Mouse (Mus musculus) limb, embryonic 12.5 days (tissue): ENCODE measurements at regions not wholly inside any gene's neighbourhood (a gene's known extent, or its start where the extent isn't known, plus 50 kb on each side); places are given as distances from the start of the nearest gene placed in this dataset.

Source experiments
- ATAC-seq: fragments of 200-750 bp; cut with Nextera tagmentation; 2 replicates; pipeline ENCODE4 v1.8.0; 2017; ENCODE audit warnings: low read depth, moderate TSS enrichment; ENCODE audit not compliant: insufficient number of reproducible peaks, insufficient read depth, low FRiP score, low TSS enrichment
- H3K27ac ChIP-seq: fragments of 300-500 bp; sonication (generic); 2 replicates; pipeline ENCODE4 v1.5.1; 2016; ENCODE audit warnings: mild to moderate bottlenecking, moderate library complexity
- H3K27me3 ChIP-seq: fragments of 300-500 bp; sonication (generic); 2 replicates; pipeline ENCODE4 v1.6.1; 2016; ENCODE audit warnings: mild to moderate bottlenecking, moderate library complexity
- H3K36me3 ChIP-seq: fragments of 300-500 bp; sonication (generic); 2 replicates; pipeline ENCODE4 v1.6.1; 2016; ENCODE audit warnings: mild to moderate bottlenecking, moderate library complexity
- H3K4me1 ChIP-seq: fragments of 300-500 bp; sonication (generic); replicated peaks from 2 replicates; pipeline ENCODE4 v1.6.1; 2016
- H3K4me2 ChIP-seq: fragments of 300-500 bp; sonication (generic); 2 replicates; pipeline ENCODE4 v1.6.1; 2016; ENCODE audit warnings: mild to moderate bottlenecking, moderate library complexity
- H3K4me3 ChIP-seq: fragments of 300-500 bp; sonication (generic); replicated peaks from 2 replicates; pipeline ENCODE4 v1.5.1; 2016; ENCODE audit warnings: mild to moderate bottlenecking
- H3K9ac ChIP-seq: fragments of 300-500 bp; sonication (generic); replicated peaks from 2 replicates; pipeline ENCODE4 v1.6.1; 2016; ENCODE audit warnings: mild to moderate bottlenecking, moderate library complexity
- H3K9me3 ChIP-seq: fragments of 300-500 bp; sonication (generic); 2 replicates; pipeline ENCODE4 v1.6.1; 2016; ENCODE audit warnings: mild to moderate bottlenecking, moderate library complexity
- WGBS: fragments of 180-500 bp; shearing (Covaris S2); methylation state at CpG from one replicate; pipeline ENCODE4 v1.1.7; 2016; 5-methylcytosine and 5-hydroxymethylcytosine counted together

DNA sequence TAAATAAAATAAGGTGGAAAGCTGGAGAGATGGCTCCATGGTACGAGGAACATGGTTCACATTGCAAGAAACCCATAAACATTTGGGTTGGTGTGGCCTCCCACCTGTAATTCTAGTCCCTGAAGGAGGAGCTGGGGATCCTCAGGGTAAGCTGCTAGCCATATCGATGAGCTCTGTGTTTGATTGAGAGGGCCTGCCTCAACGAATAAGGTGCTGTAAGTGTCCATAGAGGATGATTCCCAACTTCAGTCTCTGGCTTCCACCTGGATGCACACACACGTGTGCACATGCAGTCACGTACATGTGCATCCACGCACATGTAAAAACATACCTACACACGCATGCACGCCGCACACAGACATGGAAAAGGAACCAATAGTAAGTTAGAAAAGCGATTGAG lies 199.0 kb upstream of the Rreb1 start:
- no peaks in the 10 kb centered on the region for H3K9me3 ChIP-seq
- ATAC-seq, result no peak
- peak overlapping the region; percentile 81; the same call in 1 of the 2 replicates for H3K27ac ChIP-seq
- no peak overlapping the region for H3K4me2 ChIP-seq
- H3K4me3 ChIP-seq, result no peak overlapping the region
- WGBS, result 83% methylated on average over 10 of the region's 10 CpGs
- peaks cover 6% of the 10 kb centered on the region; the same call in 1 of the 2 replicates for H3K4me1 ChIP-seq
- H3K27me3 ChIP-seq, result no peaks in the 10 kb centered on the region
- no peaks in the 10 kb centered on the region for H3K36me3 ChIP-seq
- H3K9ac ChIP-seq, result no peak overlapping the region

DNA sequence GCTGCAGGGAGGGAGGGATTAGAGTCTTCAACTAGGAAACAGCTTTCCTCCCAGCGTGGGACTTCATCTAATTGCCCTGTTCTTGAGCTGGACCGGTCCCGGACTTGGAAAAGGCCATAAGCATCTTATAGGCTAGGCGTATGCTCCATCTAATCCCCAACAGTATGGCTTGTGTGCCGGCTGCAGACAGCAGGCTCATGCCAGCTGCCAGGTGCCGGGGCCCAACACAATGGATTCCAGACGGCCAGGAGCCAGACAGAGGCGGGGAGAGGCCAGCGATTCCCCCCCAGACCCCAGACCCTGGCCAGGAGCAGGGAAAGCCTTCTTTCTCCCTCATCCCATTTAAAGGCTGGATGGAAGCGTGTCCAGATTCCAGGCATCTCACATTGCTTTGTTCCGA lies 198.4 kb upstream of the Rreb1 start:
- no peak overlapping the region for H3K9ac ChIP-seq

DNA sequence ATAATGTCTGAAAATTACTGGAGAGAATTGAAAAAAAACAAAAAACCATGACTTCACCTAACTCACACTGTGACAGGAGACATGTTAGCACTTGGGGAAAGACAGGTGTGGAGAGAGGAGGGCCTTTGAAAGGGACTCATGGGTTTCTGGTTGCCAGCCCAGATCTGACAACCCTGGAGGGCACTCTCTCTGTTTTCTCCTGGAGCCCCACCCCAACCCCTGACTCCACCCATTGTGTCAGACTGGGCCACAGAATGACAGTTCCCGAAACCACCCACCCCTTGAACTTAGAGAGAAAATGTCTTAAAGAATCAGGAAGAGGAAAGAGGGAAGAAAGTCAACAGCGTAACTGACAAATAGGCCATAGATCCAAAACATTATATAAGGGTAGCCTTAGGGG lies 197.4 kb upstream of the Rreb1 start:
- ATAC-seq, result no peak
- 74% methylated on average over 2 of the region's 2 CpGs for WGBS
- Histone ChIP-seq H3K4me1 (peaks cover 6% of the 10 kb centered on the region; the same call in 1 of the 2 replicates), H3K27me3 (no peaks in the 10 kb centered on the region), H3K4me3 (no peak overlapping the region), H3K4me2 (no peak overlapping the region), H3K27ac (0 out of 2 replicates have a peak overlapping the region, but pooled peaks have one; percentile 56), H3K36me3 (no peaks in the 10 kb centered on the region), H3K9me3 (no peaks in the 10 kb centered on the region), H3K9ac (no peak overlapping the region)

More for the DNA sequence above, 198.4 kb upstream of the Rreb1 start:
- ATAC-seq, result peak; percentile 78; the same call in 1 of the 2 replicates
- H3K4me1 ChIP-seq, result peaks cover 6% of the 10 kb centered on the region; the same call in 1 of the 2 replicates
- no peaks in the 10 kb centered on the region for H3K27me3 ChIP-seq
- H3K4me2 ChIP-seq, result no peak overlapping the region
- H3K36me3 ChIP-seq, result no peaks in the 10 kb centered on the region
- H3K9me3 ChIP-seq, result no peaks in the 10 kb centered on the region
- 23% methylated on average over 11 of the region's 11 CpGs for WGBS
- peak overlapping the region; percentile 81 for H3K27ac ChIP-seq
- H3K4me3 ChIP-seq, result no peak overlapping the region

DNA sequence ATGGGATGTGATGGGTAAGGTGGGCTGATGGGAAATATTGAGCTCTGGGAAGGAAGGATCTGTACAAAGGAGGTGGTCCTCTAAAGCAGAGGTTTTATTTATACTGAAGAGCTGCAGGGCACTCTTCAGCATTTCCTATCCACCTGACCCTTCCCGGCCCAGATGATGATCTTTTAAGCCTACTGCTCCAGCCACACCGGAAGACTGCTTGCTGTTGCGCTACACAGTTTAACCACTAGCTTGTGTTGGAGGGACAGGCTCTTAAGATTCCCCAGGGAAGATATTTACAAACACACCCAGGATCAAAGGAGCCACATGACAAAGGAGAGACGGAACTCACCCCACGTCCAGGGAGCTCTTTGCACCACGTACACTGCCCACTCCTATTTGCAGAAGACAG lies 196.8 kb upstream of the Rreb1 start:
- no peaks in the 10 kb centered on the region for H3K36me3 ChIP-seq
- no peaks in the 10 kb centered on the region for H3K9me3 ChIP-seq
- WGBS, result 52% methylated on average over 6 of the region's 6 CpGs
- no peak overlapping the region for H3K27ac ChIP-seq
- H3K27me3 ChIP-seq, result no peaks in the 10 kb centered on the region
- peaks cover 6% of the 10 kb centered on the region; the same call in 1 of the 2 replicates for H3K4me1 ChIP-seq
- no peak overlapping the region for H3K9ac ChIP-seq
- no peak for ATAC-seq
- no peak overlapping the region for H3K4me2 ChIP-seq
- H3K4me3 ChIP-seq, result no peak overlapping the region

DNA sequence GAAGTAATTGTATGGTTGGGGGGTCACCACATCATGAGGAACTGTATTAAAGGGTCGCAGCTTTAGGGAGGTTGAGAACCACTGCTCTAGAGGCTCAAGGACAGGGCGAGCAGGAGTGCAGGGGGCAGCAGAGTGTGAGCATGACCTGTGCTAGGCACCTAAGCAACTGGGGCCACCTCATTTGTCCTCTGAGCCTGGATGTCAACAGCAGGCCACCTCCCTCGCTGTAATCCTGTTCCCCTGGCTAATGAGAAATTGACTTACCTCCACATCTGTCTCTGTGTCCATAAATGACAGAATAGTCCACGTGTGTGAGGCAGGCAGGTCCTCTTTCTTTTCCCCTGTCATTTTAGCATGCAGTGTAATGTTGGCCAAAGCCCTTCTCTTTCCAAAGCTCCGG lies 192.7 kb upstream of the Rreb1 start:
- H3K27ac ChIP-seq, result no peak overlapping the region

DNA sequence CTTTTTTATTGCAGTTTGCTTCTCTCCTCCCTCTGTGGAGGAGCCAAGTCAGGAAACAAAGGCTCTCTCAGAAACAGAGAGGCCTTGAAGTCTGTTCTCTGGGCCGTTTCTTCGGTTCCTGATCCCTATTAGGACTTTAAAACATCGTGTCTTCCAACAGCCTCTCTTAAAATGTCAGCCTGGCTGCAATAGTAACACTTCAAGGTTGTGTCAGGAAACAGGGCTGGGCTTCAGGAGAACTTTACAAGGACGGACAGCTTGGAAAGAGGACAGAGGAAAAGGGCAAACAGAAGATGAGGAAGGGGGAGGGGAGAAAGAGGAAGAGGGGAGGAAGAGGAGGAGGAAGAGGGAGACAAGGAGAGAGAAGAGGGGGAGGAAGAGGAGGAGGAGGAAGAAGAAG lies 191.7 kb upstream of the Rreb1 start:
- H3K4me3 ChIP-seq, result no peak overlapping the region
- H3K9me3 ChIP-seq, result no peaks in the 10 kb centered on the region
- no peaks in the 10 kb centered on the region for H3K27me3 ChIP-seq
- H3K4me2 ChIP-seq, result no peak overlapping the region
- H3K36me3 ChIP-seq, result no peaks in the 10 kb centered on the region
- no peaks in the 10 kb centered on the region for H3K4me1 ChIP-seq
- no peak for ATAC-seq
- no peak overlapping the region for H3K27ac ChIP-seq
- WGBS, result 41% methylated on average over 4 of the region's 4 CpGs
- H3K9ac ChIP-seq, result no peak overlapping the region

More for the DNA sequence above, 192.7 kb upstream of the Rreb1 start:
- no peak overlapping the region for H3K4me3 ChIP-seq
- H3K9ac ChIP-seq, result no peak overlapping the region
- no peaks in the 10 kb centered on the region for H3K9me3 ChIP-seq
- no peaks in the 10 kb centered on the region for H3K36me3 ChIP-seq
- no peaks in the 10 kb centered on the region for H3K4me1 ChIP-seq
- no peaks in the 10 kb centered on the region for H3K27me3 ChIP-seq
- ATAC-seq, result no peak
- H3K4me2 ChIP-seq, result no peak overlapping the region
- WGBS, result 80% methylated on average over 5 of the region's 5 CpGs

DNA sequence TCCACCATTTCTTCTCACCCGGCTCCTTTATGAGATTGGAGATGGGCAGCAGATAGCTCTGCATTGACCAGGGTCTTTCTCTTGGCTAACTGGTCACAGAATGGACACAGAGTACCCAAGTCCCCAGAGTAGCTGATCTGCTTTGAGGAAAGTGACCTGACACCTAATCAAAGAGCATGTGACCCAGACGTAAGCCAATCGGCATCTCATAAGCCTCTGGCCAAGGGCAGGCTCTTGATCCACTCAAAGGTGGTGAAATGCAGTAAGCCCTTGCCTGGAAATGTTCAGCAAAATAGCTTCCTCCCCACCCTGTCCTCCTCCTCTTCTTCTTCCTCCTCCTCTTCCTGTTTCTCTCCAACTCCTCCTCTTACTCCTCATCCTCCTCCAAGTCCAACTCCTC lies 190.3 kb upstream of the Rreb1 start:
- no peak overlapping the region for H3K4me2 ChIP-seq
- ATAC-seq, result no peak
- no peaks in the 10 kb centered on the region for H3K27me3 ChIP-seq
- no peaks in the 10 kb centered on the region for H3K4me1 ChIP-seq
- 85% methylated on average over 3 of the region's 3 CpGs for WGBS
- H3K4me3 ChIP-seq, result no peak overlapping the region
- H3K27ac ChIP-seq, result no peak overlapping the region
- H3K9ac ChIP-seq, result no peak overlapping the region
- H3K36me3 ChIP-seq, result no peaks in the 10 kb centered on the region
- no peaks in the 10 kb centered on the region for H3K9me3 ChIP-seq

DNA sequence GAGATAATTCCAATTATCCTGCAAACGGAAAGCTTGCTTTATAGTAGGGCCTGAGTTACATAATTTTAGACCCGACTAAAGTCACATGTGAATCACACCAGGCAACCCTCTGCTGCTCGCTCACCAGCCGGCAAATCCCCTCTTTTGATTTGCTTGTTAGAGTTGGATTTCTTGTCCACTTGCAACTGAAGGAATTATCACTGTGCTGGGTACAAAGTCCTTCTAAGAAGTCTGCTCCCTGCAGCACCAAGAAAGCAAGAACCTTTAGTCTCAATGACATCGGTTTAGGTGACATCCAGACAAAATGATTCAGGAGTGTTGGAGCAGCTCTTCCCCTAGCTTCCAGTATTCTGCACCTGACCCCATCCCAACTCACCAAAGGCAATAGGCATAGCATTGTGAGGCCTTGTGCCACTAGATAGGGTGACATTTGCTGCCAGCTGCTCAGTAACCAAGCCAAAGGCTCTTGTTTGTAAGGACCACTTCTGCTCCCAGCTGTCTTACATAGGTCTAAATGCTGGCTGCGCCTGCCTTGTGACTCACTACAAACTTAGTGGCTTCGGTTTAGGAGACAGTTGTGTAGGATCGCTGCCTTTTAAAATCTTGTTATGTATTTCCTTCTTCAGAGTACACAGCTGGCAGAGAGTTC lies 189.5 kb upstream of the Rreb1 start:
- WGBS, result 85% methylated on average over 8 of the region's 8 CpGs

DNA sequence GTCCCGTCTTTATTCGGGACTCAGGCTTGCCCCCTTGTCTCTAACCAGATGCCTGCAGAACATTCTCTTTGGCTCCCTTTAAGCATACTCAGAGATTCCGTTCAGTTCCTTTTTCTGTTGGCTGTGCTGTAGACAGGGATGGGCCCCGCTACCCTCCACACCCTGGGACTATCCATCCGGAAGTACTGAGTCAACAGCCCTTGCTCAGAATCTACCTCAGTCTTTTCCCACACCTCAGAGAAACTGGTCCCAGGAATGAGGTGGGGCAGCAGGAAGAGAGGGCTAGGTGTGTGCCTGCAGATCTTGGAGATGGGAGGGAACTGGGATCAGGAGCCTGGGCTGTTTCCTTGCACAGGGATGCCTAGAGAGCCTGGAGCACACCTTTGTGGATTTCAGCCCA lies 186.1 kb upstream of the Rreb1 start:
- Histone ChIP-seq H3K4me1 (no peaks in the 10 kb centered on the region), H3K4me3 (no peak overlapping the region), H3K36me3 (no peaks in the 10 kb centered on the region), H3K9ac (no peak overlapping the region), H3K4me2 (no peak overlapping the region), H3K27ac (no peak overlapping the region), H3K9me3 (no peaks in the 10 kb centered on the region), H3K27me3 (no peaks in the 10 kb centered on the region)
- WGBS, result 82% methylated on average over 5 of the region's 5 CpGs
- ATAC-seq, result no peak

More for the DNA sequence above, 189.5 kb upstream of the Rreb1 start:
- ATAC-seq, result no peak
- H3K4me2 ChIP-seq, result no peak overlapping the region
- no peaks in the 10 kb centered on the region for H3K36me3 ChIP-seq
- H3K27ac ChIP-seq, result no peak overlapping the region
- H3K27me3 ChIP-seq, result no peaks in the 10 kb centered on the region
- no peak overlapping the region for H3K9ac ChIP-seq
- H3K9me3 ChIP-seq, result no peaks in the 10 kb centered on the region
- no peak overlapping the region for H3K4me3 ChIP-seq
- H3K4me1 ChIP-seq, result no peaks in the 10 kb centered on the region

DNA sequence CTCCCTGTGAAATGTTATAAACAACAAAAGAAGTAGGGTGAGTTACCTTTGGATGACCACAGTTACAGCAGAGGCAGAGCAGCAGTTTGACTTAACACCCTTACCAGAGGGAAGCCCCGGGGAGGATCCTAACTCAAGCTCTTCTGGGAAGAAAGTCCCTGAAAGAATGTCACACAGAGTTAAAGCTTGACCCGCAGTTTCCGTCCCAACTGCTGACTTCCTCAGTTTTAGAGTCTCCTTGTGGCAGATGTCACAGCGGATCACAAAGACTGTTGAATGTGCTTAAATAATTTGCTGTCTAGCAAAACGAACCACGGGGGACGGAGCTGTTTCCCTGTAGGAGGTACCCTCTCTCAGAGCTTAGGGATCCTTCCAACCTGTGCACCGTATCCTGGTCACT lies 183.0 kb upstream of the Rreb1 start:
- Histone ChIP-seq H3K36me3 (no peaks in the 10 kb centered on the region), H3K27ac (no peak overlapping the region), H3K4me2 (no peak overlapping the region), H3K4me1 (no peaks in the 10 kb centered on the region), H3K4me3 (no peak overlapping the region), H3K9ac (no peak overlapping the region), H3K9me3 (no peaks in the 10 kb centered on the region), H3K27me3 (no peaks in the 10 kb centered on the region)
- 30% methylated on average over 8 of the region's 8 CpGs for WGBS
- ATAC-seq, result no peak

DNA sequence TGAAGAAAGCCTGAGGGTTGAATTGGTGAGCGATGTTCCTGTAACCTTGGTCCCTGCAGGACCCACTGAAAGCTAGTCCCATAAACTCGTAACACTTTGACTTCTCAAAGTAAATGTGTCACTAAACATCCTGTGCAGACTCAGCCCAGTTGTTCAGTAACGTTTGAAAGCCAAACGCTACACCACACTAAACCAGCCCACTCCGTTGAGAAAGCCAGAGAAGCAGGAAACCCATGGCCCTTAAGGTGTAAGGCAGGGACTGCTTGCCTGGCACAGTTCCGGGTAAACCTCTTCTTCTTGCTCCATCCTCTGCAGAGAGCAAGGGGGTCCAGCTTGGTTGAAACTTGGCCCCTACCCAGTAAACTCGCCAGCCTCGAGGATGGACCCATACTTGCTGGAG lies 180.6 kb upstream of the Rreb1 start:
- Histone ChIP-seq H3K9me3 (no peaks in the 10 kb centered on the region), H3K4me1 (no peaks in the 10 kb centered on the region), H3K36me3 (no peaks in the 10 kb centered on the region), H3K9ac (no peak overlapping the region), H3K4me2 (no peak overlapping the region), H3K4me3 (no peak overlapping the region), H3K27ac (no peak overlapping the region), H3K27me3 (no peaks in the 10 kb centered on the region)
- no peak for ATAC-seq
- WGBS, result 60% methylated on average over 8 of the region's 8 CpGs

DNA sequence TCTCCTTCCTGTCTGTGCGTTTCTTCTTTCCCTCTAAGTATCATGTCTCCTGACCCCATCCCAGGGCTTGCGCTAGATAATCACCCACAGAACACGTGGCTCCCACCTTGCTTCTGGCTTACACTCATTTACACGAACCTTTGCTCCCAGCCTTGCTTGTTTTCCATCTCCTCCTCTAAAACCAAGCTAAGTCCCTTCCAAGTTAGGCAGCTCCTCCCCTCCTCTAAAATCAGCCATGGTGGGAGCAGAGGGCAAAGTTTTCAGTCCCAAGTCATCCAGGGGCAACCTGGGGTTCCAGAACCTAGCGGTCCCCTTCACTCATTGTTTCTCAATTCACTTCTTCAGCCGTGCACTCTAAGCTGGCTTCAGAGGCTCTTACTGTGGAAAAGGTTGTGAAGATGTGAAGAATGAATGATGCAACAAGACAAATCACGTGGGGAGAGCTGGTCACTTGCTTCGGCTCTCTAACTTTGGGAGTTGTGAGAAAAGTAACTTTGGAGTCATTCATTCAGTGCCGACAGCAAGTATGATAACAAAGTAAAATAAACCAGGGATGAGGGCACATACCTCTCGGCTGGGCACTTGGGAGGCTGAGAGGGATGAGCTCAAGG lies 179.9 kb upstream of the Rreb1 start:
- H3K36me3 ChIP-seq, result no peaks in the 10 kb centered on the region
- no peak for ATAC-seq
- H3K4me3 ChIP-seq, result no peak overlapping the region
- H3K27ac ChIP-seq, result no peak overlapping the region
- H3K4me1 ChIP-seq, result no peaks in the 10 kb centered on the region
- no peak overlapping the region for H3K4me2 ChIP-seq
- WGBS, result 90% methylated on average over 10 of the region's 10 CpGs
- no peaks in the 10 kb centered on the region for H3K9me3 ChIP-seq
- H3K27me3 ChIP-seq, result no peaks in the 10 kb centered on the region
- H3K9ac ChIP-seq, result no peak overlapping the region
